Mouse (Mus musculus) CH12.LX (cell line): ENCODE results near the gene Lin28b. TPM values are rescaled to one million over a fixed set of nuclear protein-coding genes. Genes with fewer than 3 reads are reported as not detected.

Source experiments
- DNase-seq: peaks from one replicate; pipeline ENCODE4 v3.0.0-alpha.2; 2013; ENCODE audit errors: extremely low read depth
- H3K27ac ChIP-seq: 2 replicates; pipeline ENCODE4 v1.5.1; 2012; ENCODE audit warnings: low read depth, mild to moderate bottlenecking, control low read depth, moderate library complexity; ENCODE audit not compliant: insufficient read depth
- H3K27me3 ChIP-seq: replicated peaks from 2 replicates; pipeline ENCODE3; 2012; ENCODE audit warnings: inconsistent platforms
- H3K36me3 ChIP-seq, 2 experiments: replicated peaks in 1 of 2; 2 replicates each; pipeline versions ENCODE3 to v1.6.1; 2012; ENCODE audit warnings: inconsistent platforms in 1 of 2, low read length in 1 of 2, mild to moderate bottlenecking in 1 of 2, mixed read lengths in 1 of 2, moderate library complexity in 1 of 2; ENCODE audit not compliant: control insufficient read depth in 1 of 2, insufficient read depth in 1 of 2
- H3K4me1 ChIP-seq, 2 experiments: 2 replicates each; pipeline ENCODE4 v1.6.1; 2012; ENCODE audit warnings: inconsistent platforms in 1 of 2, moderate library complexity in 1 of 2; ENCODE audit not compliant: insufficient read depth in 2 of 2, control insufficient read depth in 1 of 2
- H3K4me2 ChIP-seq: 2 replicates; pipeline ENCODE4 v1.6.1; 2012; ENCODE audit warnings: low read depth, mild to moderate bottlenecking, control low read depth; ENCODE audit not compliant: poor library complexity, insufficient read depth, severe bottlenecking
- H3K4me3 ChIP-seq, 3 experiments: fragments of 150-350 bp in 1 of 3; sonication (generic) in 1 of 3; replicated peaks in 1 of 3; 2 replicates each; pipeline versions ENCODE3 to v1.5.1; 2011 to 2012; ENCODE audit warnings: low read depth in 2 of 3, low read length in 2 of 3, mild to moderate bottlenecking in 2 of 3, moderate library complexity in 2 of 3, control low read depth in 1 of 3, improper control_type of control experiment in 1 of 3, inconsistent platforms in 1 of 3, mixed read lengths in 1 of 3; ENCODE audit not compliant: poor library complexity in 1 of 3
- H3K79me2 ChIP-seq: replicated peaks from 2 replicates; pipeline ENCODE4 v1.6.1; 2012; ENCODE audit warnings: mild to moderate bottlenecking, moderate library complexity; ENCODE audit not compliant: control insufficient read depth, poor library complexity, insufficient read depth, severe bottlenecking; ENCODE audit errors: extremely low read depth
- H3K9ac ChIP-seq: 2 replicates; pipeline ENCODE4 v1.6.1; 2012; ENCODE audit warnings: low read depth, mild to moderate bottlenecking, control low read depth, moderate library complexity; ENCODE audit not compliant: insufficient read depth
- H3K9me3 ChIP-seq: replicated peaks from 2 replicates; pipeline ENCODE3; 2012; ENCODE audit warnings: low read length, inconsistent platforms, mixed read lengths
- BHLHE40 ChIP-seq: IDR thresholded peaks from 2 replicates; pipeline ENCODE4 v1.6.1; 2011; ENCODE audit warnings: mild to moderate bottlenecking, low read depth, low read length, improper control_type of control experiment
- CHD1 ChIP-seq: IDR thresholded peaks from 2 replicates; pipeline ENCODE4 v1.6.1; 2012; ENCODE audit warnings: low read depth, low read length, improper control_type of control experiment, inconsistent platforms
- CHD2 ChIP-seq: IDR thresholded peaks from 2 replicates; pipeline ENCODE4 v1.6.1; 2011; ENCODE audit warnings: low read length, improper control_type of control experiment
- ELF1 ChIP-seq: IDR thresholded peaks from 2 replicates; pipeline ENCODE4 v1.6.1; 2014; ENCODE audit warnings: low read depth, mild to moderate bottlenecking, inconsistent platforms, low read length, improper control_type of control experiment
- EP300 ChIP-seq: IDR thresholded peaks from 2 replicates; pipeline ENCODE4 v1.6.1; 2011; ENCODE audit warnings: low read length, improper control_type of control experiment
- ETS1 ChIP-seq: conservative IDR thresholded peaks from 2 replicates; pipeline ENCODE4 v1.6.1; 2012; ENCODE audit warnings: low read depth, mild to moderate bottlenecking, inconsistent platforms, low read length, improper control_type of control experiment, moderate library complexity
- GABPA ChIP-seq: IDR thresholded peaks from 2 replicates; pipeline ENCODE4 v1.6.1; 2012; ENCODE audit warnings: low read depth, low read length, improper control_type of control experiment, inconsistent platforms; ENCODE audit not compliant: insufficient replicate concordance
- IRF4 ChIP-seq: IDR thresholded peaks from 2 replicates; pipeline ENCODE4 v1.6.1; 2014; ENCODE audit warnings: low read depth, mild to moderate bottlenecking, inconsistent platforms, low read length, improper control_type of control experiment
- JUN ChIP-seq: IDR thresholded peaks from 2 replicates; pipeline ENCODE4 v1.6.1; 2011; ENCODE audit warnings: low read depth, mild to moderate bottlenecking, low read length, improper control_type of control experiment, moderate library complexity; ENCODE audit not compliant: insufficient read depth
- MAFK ChIP-seq: IDR thresholded peaks from 2 replicates; pipeline ENCODE4 v1.6.1; 2011; ENCODE audit warnings: low read length, improper control_type of control experiment; ENCODE audit not compliant: insufficient replicate concordance
- MAX ChIP-seq: IDR thresholded peaks from 2 replicates; pipeline ENCODE4 v1.6.1; 2011; ENCODE audit warnings: low read length, improper control_type of control experiment
- MAZ ChIP-seq: IDR thresholded peaks from 2 replicates; pipeline ENCODE4 v1.6.1; 2012; ENCODE audit warnings: low read depth, mild to moderate bottlenecking, inconsistent platforms, low read length, improper control_type of control experiment, moderate library complexity
- MYC ChIP-seq: IDR thresholded peaks from 2 replicates; pipeline ENCODE4 v1.6.1; 2011; ENCODE audit warnings: low read depth, mild to moderate bottlenecking, improper control_type of control experiment, low read length
- NELFE ChIP-seq: IDR thresholded peaks from 2 replicates; pipeline ENCODE4 v1.6.1; 2011; ENCODE audit warnings: low read depth, low read length, improper control_type of control experiment
- PAX5 ChIP-seq: IDR thresholded peaks from 2 replicates; pipeline ENCODE4 v1.6.1; 2012; ENCODE audit warnings: low read length, inconsistent platforms, mixed read lengths
- POLR2AphosphoS2 ChIP-seq: IDR thresholded peaks from 2 replicates; pipeline ENCODE4 v1.6.1; 2011; ENCODE audit warnings: low read depth, low read length, improper control_type of control experiment
- RCOR1 ChIP-seq: conservative IDR thresholded peaks from 2 replicates; pipeline ENCODE4 v1.6.1; 2012; ENCODE audit warnings: low read depth, mild to moderate bottlenecking, inconsistent platforms, low read length, improper control_type of control experiment
- SIN3A ChIP-seq: IDR thresholded peaks from 2 replicates; pipeline ENCODE4 v1.6.1; 2012; ENCODE audit warnings: low read length, improper control_type of control experiment, inconsistent platforms
- SMC3 ChIP-seq: IDR thresholded peaks from 2 replicates; pipeline ENCODE4 v1.6.1; 2011; ENCODE audit warnings: low read depth, low read length, improper control_type of control experiment
- TCF12 ChIP-seq: IDR thresholded peaks from 2 replicates; pipeline ENCODE4 v1.6.1; 2014; ENCODE audit warnings: low read depth, mild to moderate bottlenecking, inconsistent platforms, low read length, improper control_type of control experiment
- USF1 ChIP-seq: IDR thresholded peaks from 2 replicates; pipeline ENCODE4 v1.6.1; 2014; ENCODE audit warnings: low read depth, mild to moderate bottlenecking, inconsistent platforms, low read length, improper control_type of control experiment
- USF2 ChIP-seq: conservative IDR thresholded peaks from 2 replicates; pipeline ENCODE4 v1.6.1; 2011; ENCODE audit warnings: low read depth, low read length, improper control_type of control experiment
- ZKSCAN1 ChIP-seq: IDR thresholded peaks from 2 replicates; pipeline ENCODE4 v1.6.1; 2012; ENCODE audit warnings: low read depth, inconsistent platforms, low read length, improper control_type of control experiment, borderline replicate concordance
- ZNF384 ChIP-seq: IDR thresholded peaks from 2 replicates; pipeline ENCODE4 v1.6.1; 2012; ENCODE audit warnings: low read depth, low read length, improper control_type of control experiment, inconsistent platforms
- dilution Hi-C: fragments of 300-500 bp; cut with MboI; formaldehyde crosslinking; loops from 2 replicates; pipeline ENCODE4 v1.14.3; 2020; ENCODE audit warnings: low sequenced_read_pairs; ENCODE audit not compliant: extremely low pct_unique_long_range_greater_than_20kb, extremely low pct_ligation_motif_present
- in situ Hi-C: fragments of 300-500 bp; cut with MboI; formaldehyde crosslinking; loops from 3 replicates; pipeline ENCODE4 v1.14.3; 2019; ENCODE audit warnings: low sequenced_read_pairs, low pct_ligation_motif_present, low pct_unique_long_range_greater_than_20kb, mixed read lengths
- polyA plus RNA-seq: library from polyadenylated mRNA; unstranded; fragments of >175 nt; gene quantifications from 2 replicates; pipeline ENCODE4 v1.2.1, GENCODE M21; 2012; ENCODE audit warnings: low read depth; ENCODE audit not compliant: insufficient read length
- total RNA-seq, 2 experiments: library from RNA; depleted of rRNA; stranded (reverse); fragments of 300-350 nt in 1 of 2; fragments of >200 nt in 1 of 2; gene quantifications; 2 replicates each; pipeline ENCODE4 v1.2.3; 2012 to 2014

The Lin28b gene
- total and polyA plus RNA-seq, 3 experiments, result 10.0 to 14.1 (median 11.6) TPM

- no peaks in the 10 kb centered on the region for H3K4me1 ChIP-seq
- in situ Hi-C loops (no loop called here), dilution Hi-C loops (no loop called here)
- peaks cover 5% of the 10 kb centered on the region for H3K9me3 ChIP-seq
- H3K9ac ChIP-seq, result no peak overlapping the region
- no peak overlapping the region for H3K27ac ChIP-seq
- H3K27me3 ChIP-seq, result no peaks in the 10 kb centered on the region
- H3K79me2 ChIP-seq, result no peaks in the 10 kb centered on the region
- no peaks in the 10 kb centered on the region for H3K36me3 ChIP-seq
- TF ChIP-seq SMC3 (no peak), ELF1 (no peak), EP300 (no peak), NELFE (no peak), BHLHE40 (no peak), ZKSCAN1 (no peak), PAX5 (no peak), TCF12 (no peak), ZNF384 (no peak), SIN3A (no peak), MAX (no peak), GABPA (no peak), IRF4 (no peak), MAFK (no peak), JUN (no peak), ETS1 (no peak), USF1 (no peak), MAZ (no peak), MYC (no peak)
- no peak overlapping the region for H3K4me3 ChIP-seq
- no peak overlapping the region for H3K4me2 ChIP-seq
- DNase-seq, result no peak
Measured at GRCm38 (mm10) chr10:45334925-45335324, 151.3 kb downstream of the Lin28b start.

- dilution Hi-C loops, result no loop called here
- DNase-seq, result no peak
Measured at GRCm38 (mm10) chr10:45328196-45329000, 157.8 kb downstream of the Lin28b start.

More at GRCm38 (mm10) chr10:45328196-45329000, 157.8 kb downstream of the Lin28b start:
- Histone ChIP-seq H3K27me3 (no peaks in the 10 kb centered on the region), H3K9me3 (no peaks in the 10 kb centered on the region), H3K27ac (no peak overlapping the region), H3K79me2 (no peaks in the 10 kb centered on the region), H3K4me3 (no peak overlapping the region), H3K4me2 (no peak overlapping the region), H3K36me3 (no peaks in the 10 kb centered on the region), H3K9ac (no peak overlapping the region), H3K4me1 (no peaks in the 10 kb centered on the region)
- TF ChIP-seq POLR2AphosphoS2 (no peak), GABPA (no peak), RCOR1 (no peak), CHD1 (no peak), USF2 (no peak), JUN (no peak), CHD2 (no peak), ETS1 (no peak), ELF1 (no peak), SMC3 (no peak), ZNF384 (no peak), NELFE (no peak), MYC (no peak)
- in situ Hi-C loops, result no loop called here
